Mouse (Mus musculus) intestine, embryonic 14.5 days (tissue): ENCODE measurements at regions not wholly inside any gene's neighbourhood (a gene's known extent, or its start where the extent isn't known, plus 50 kb on each side); places are given as distances from the start of the nearest gene placed in this dataset.

Source experiments
- ATAC-seq: fragments of 200-750 bp; cut with Nextera tagmentation; replicated peaks from 2 replicates; pipeline ENCODE4 v1.8.0; 2017; ENCODE audit warnings: low read depth, moderate number of reproducible peaks, moderate TSS enrichment, moderate library complexity; ENCODE audit not compliant: low FRiP score, low TSS enrichment
- DNase-seq: peaks from one replicate; pipeline ENCODE4 v3.0.0-alpha.2; 2018; ENCODE audit warnings: low spot score
- H3K27ac ChIP-seq: fragments of 300-500 bp; sonication (generic); 2 replicates; pipeline ENCODE4 v1.5.1; 2014; ENCODE audit warnings: low read depth, mild to moderate bottlenecking, control low read depth
- H3K27me3 ChIP-seq: fragments of 300-500 bp; sonication (generic); replicated peaks from 2 replicates; pipeline ENCODE4 v1.6.1; 2014; ENCODE audit warnings: low read length, control low read depth; ENCODE audit not compliant: control insufficient read depth, insufficient read depth
- H3K36me3 ChIP-seq: fragments of 300-500 bp; sonication (generic); 2 replicates; pipeline ENCODE4 v1.6.1; 2014; ENCODE audit warnings: low read length, control low read depth; ENCODE audit not compliant: control insufficient read depth, insufficient read depth
- H3K4me1 ChIP-seq: fragments of 300-500 bp; sonication (generic); replicated peaks from 2 replicates; pipeline ENCODE4 v1.6.1; 2014; ENCODE audit warnings: low read length, control low read depth, mixed read lengths; ENCODE audit not compliant: control insufficient read depth, insufficient read depth
- H3K4me2 ChIP-seq: fragments of 300-500 bp; sonication (generic); 2 replicates; pipeline ENCODE4 v1.6.1; 2014; ENCODE audit warnings: low read length
- H3K4me3 ChIP-seq: fragments of 300-500 bp; sonication (generic); 2 replicates; pipeline ENCODE4 v1.5.1; 2014; ENCODE audit warnings: low read depth, low read length, control low read depth, mixed read lengths
- H3K9ac ChIP-seq: fragments of 300-500 bp; sonication (generic); 2 replicates; pipeline ENCODE4 v1.6.1; 2014; ENCODE audit warnings: mild to moderate bottlenecking, low read length
- H3K9me3 ChIP-seq: fragments of 300-500 bp; sonication (generic); 2 replicates; pipeline ENCODE4 v1.6.1; 2016; ENCODE audit warnings: low read length, control low read depth; ENCODE audit not compliant: control insufficient read depth
- WGBS: fragments of 180-500 bp; shearing (Covaris S2); extraction: QIAGEN DNeasy Blood & Tissue Kit; methylation state at CpG from one replicate; pipeline ENCODE4 v1.1.7; 2014; 5-methylcytosine and 5-hydroxymethylcytosine counted together

DNA sequence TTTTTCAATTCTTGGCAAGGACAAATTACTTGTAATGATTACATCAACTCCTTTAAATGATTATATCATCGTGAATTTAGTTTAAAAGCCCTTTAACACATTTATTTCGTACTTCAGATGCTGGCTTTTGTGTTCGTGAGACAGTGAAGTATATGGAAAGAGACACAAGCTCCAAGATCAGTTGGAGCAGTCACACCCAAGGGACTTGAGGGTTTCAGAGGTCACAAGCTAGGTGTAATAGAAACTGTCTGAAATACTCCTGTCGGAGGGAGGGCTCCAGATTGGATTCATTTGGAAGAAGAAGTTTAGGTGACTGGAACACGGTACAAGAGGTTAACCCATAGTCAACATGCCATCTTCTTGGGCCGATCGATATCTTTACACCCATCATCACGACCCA lies 1023.5 kb downstream of the Adgrl2 start:
- Histone ChIP-seq H3K36me3 (no peaks in the 10 kb centered on the region), H3K9me3 (no peaks in the 10 kb centered on the region), H3K9ac (no peak overlapping the region), H3K27ac (no peak overlapping the region), H3K4me1 (no peaks in the 10 kb centered on the region), H3K27me3 (no peaks in the 10 kb centered on the region), H3K4me3 (no peak overlapping the region), H3K4me2 (no peak overlapping the region)
- DNase-seq (no peak), ATAC-seq (no peak)
- 90% methylated on average over 8 of the region's 8 CpGs for WGBS

DNA sequence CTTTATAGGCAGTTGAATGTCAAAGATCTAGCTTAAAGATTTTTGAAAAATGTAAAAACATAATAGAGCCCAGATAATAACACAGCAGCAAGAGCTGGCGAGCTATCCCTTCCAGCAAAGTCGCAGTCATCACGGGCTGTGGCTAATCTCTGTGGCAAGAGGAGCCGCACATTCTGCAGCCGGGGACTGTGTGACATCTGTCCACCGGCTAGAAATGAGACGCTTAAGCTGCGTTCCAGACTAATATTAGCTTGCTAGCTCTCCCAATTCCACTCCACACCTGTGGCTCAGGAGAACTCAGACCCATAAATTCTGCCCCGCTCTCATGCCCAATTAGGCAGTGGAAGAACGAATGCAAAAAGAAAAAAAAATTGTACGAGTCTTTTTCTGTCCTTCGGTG lies 1024.0 kb downstream of the Adgrl2 start:
- Histone ChIP-seq H3K27ac (no peak overlapping the region), H3K9me3 (no peaks in the 10 kb centered on the region), H3K27me3 (no peaks in the 10 kb centered on the region), H3K9ac (no peak overlapping the region), H3K36me3 (no peaks in the 10 kb centered on the region), H3K4me2 (no peak overlapping the region), H3K4me3 (no peak overlapping the region), H3K4me1 (no peaks in the 10 kb centered on the region)
- ATAC-seq = no peak
- WGBS = 88% methylated on average over 12 of the region's 12 CpGs
- no peak for DNase-seq

DNA sequence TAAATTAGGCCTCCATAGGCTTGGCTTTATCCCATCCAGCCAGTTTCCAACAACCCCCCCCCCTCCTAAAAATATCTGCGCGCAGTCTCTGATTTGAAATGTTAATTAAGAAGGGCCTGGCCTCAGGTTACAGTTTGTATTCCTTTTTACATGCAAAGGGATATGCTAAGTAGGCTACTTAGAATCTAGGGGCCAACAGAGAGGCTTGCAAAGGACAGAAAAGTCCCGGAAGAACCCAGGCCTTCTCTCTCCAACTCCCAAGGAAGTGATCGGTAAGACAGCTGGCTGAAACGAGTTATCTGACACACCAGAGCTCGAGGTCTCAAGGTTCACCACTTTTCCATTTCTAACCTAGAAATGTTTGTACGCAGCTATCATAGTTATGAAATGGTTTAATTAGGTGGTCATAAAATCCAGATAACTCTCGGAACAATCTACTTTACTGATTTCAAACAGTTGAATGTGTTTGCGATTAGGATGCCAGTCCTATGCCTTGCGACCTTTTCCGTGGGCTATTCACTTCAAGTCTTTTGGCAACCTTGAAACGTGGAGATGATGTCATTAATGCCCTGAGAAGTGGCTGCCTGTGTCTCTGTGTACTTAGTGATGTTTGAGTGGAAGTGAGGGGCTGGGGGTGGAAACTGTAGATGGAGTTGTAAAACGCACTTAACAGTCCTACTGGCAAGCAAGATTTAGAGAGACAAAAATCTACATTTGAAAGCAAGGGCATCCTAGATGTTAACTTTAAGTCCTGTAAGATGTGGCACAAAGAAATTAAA lies 1026.5 kb downstream of the Adgrl2 start:
- Histone ChIP-seq H3K27ac (no peak overlapping the region), H3K9ac (no peak overlapping the region), H3K4me1 (no peaks in the 10 kb centered on the region), H3K4me2 (no peak overlapping the region), H3K9me3 (no peaks in the 10 kb centered on the region), H3K4me3 (no peak overlapping the region), H3K27me3 (no peaks in the 10 kb centered on the region), H3K36me3 (no peaks in the 10 kb centered on the region)
- ATAC-seq = no peak
- no peak for DNase-seq
- WGBS = 41% methylated on average over 13 of the region's 13 CpGs

DNA sequence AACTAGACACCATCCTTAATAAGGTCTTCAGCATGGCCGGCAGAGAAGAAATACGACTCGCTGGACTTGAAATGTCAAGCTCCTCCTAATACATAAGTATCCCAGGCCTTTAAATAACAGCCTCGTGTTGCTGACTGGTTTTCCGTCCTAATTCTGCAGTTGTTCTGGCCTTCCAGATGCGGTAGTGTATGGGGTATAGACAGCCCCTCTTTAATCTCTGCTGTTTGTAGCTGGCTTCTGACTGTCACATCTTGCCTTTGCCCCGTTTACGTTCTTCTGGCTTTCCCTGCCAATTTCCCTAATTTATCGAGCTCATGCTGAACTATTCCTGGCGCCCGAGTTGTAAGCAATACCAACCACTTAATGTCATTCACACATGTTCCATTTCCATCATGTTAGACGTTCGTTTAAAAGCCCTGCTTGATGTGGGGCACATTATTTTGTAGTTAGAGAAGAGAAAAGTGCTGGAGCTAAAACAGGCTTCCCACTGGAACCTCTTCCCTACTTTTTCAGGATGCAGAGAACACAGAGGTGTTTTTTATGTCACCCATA lies 1042.2 kb downstream of the Adgrl2 start:
- H3K27me3 ChIP-seq = no peaks in the 10 kb centered on the region
- ATAC-seq (no peak), DNase-seq (no peak)
- no peak overlapping the region for H3K4me3 ChIP-seq
- H3K4me1 ChIP-seq = no peaks in the 10 kb centered on the region
- H3K9me3 ChIP-seq = no peaks in the 10 kb centered on the region
- H3K27ac ChIP-seq = no peak overlapping the region
- H3K36me3 ChIP-seq = no peaks in the 10 kb centered on the region
- 36% methylated on average over 13 of the region's 13 CpGs for WGBS
- H3K4me2 ChIP-seq = no peak overlapping the region
- H3K9ac ChIP-seq = no peak overlapping the region

DNA sequence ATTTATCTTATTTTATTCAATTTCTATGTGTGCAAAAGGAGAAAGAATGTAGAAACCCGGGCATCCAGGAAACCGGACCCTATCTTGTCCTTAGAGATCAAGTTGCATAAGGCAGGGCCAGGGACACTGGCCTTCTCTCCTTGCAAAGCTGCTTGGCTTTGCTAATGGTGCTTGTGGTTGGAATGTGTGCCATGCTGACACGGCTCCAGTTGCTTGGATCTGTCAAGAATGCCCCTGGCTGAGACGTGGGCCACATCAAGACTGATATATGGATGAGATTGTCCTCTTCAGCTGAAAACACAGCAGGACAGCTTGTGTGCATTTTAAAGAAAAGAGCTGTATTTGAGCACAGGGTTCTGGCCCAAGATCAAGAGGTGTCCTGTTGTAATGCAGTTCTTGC lies 1047.0 kb downstream of the Adgrl2 start:
- Histone ChIP-seq H3K4me3 (no peak overlapping the region), H3K9me3 (no peaks in the 10 kb centered on the region), H3K4me2 (no peak overlapping the region), H3K27me3 (no peaks in the 10 kb centered on the region), H3K4me1 (no peaks in the 10 kb centered on the region), H3K27ac (no peak overlapping the region), H3K9ac (no peak overlapping the region), H3K36me3 (no peaks in the 10 kb centered on the region)
- DNase-seq (no peak), ATAC-seq (no peak)
- 77% methylated on average over 4 of the region's 4 CpGs for WGBS

DNA sequence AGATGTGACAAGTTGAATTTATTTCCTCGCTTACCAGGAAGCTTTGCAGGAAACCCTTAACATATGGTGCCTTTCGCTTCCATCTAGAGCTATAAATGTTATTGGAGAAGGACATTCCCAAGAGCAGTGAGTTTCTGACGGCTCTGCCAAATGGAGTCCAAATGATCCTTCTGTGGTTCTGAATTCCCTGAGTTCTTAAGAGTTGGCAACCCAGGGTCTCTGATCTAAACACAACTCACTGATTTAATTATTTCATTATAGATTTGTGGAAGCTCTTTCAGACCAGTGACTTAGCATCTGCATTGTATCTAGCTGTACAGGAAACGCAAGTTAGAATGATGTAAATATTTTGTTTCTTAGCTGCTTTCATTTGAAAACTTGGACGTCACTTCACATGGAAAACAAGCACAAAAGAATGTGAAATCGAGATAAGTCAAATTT lies 1059.5 kb downstream of the Adgrl2 start:
- Histone ChIP-seq H3K4me3 (no peak overlapping the region), H3K9ac (no peak overlapping the region), H3K9me3 (no peaks in the 10 kb centered on the region), H3K36me3 (no peaks in the 10 kb centered on the region), H3K27ac (no peak overlapping the region), H3K4me1 (no peaks in the 10 kb centered on the region), H3K4me2 (no peak overlapping the region), H3K27me3 (no peaks in the 10 kb centered on the region)
- WGBS = 30% methylated on average over 6 of the region's 6 CpGs
- DNase-seq (no peak), ATAC-seq (no peak)

DNA sequence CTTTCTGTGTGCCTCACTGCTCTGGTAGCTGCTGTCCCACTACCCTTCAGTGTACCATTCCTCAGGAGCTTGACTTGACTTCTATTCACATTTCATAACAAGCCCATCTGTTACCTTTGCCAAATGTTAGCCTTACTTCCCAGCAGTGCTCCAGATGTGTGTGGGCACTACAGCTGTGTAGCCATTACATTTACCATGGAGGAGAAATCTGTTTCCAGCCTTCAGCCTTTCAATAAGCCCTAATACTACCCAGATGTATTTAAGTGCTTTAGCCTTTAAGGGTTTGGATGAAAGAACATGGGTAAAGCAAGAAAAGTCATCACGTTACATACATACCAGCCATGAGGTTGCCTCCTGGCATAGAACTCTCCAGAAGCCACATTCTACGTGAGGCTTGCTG lies 1068.0 kb downstream of the Ttll7 start:
- ATAC-seq (no peak), DNase-seq (no peak)
- no peaks in the 10 kb centered on the region for H3K4me1 ChIP-seq
- H3K27me3 ChIP-seq = no peaks in the 10 kb centered on the region
- no peak overlapping the region for H3K9ac ChIP-seq
- no peak overlapping the region for H3K4me3 ChIP-seq
- H3K27ac ChIP-seq = no peak overlapping the region
- H3K9me3 ChIP-seq = no peaks in the 10 kb centered on the region
- H3K4me2 ChIP-seq = no peak overlapping the region
- no peaks in the 10 kb centered on the region for H3K36me3 ChIP-seq
- 91% methylated on average over 2 of the region's 2 CpGs for WGBS

DNA sequence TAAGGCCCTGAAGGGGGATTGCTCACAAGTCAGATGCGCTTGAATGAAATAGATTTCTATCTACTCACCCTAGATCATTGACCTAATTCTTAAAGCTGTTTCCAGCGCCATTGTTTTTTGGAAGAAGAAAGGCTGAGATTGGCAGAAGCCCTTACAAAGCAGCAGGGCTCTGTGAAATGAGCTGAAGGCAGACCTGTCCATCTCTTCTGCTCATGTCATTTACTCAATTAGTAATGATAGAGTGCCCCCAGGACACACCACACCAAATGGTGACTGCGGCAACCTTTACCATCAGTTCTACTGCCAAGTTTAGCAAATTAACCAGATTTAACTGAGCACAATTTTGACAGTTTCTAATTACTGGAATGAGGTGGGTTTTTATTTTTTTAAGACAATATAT lies 1067.5 kb downstream of the Ttll7 start:
- ATAC-seq = no peak
- Histone ChIP-seq H3K36me3 (no peaks in the 10 kb centered on the region), H3K9me3 (no peaks in the 10 kb centered on the region), H3K27ac (no peak overlapping the region), H3K27me3 (no peaks in the 10 kb centered on the region), H3K4me1 (no peaks in the 10 kb centered on the region), H3K4me2 (no peak overlapping the region), H3K9ac (no peak overlapping the region), H3K4me3 (no peak overlapping the region)
- no peak for DNase-seq
- WGBS = 93% methylated on average over 3 of the region's 3 CpGs

DNA sequence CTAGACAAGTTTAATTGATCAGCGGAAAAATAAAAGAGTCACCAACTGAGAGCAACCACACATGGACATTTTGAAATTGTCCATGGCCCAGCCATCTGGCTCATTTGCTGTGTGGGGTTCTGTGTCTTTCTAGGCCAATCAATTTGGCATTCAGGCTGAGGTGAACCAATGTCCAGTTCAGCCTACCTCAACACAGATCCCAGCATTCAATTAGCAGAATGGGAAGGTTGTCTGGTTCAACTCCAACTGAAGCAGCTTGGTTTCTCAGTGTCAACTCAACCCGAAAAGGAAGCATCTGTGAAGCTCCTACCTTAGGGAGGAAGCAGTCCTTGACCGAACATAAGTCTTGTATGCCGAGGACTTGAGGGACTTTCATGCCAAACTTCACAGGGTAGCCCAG lies 1067.0 kb downstream of the Ttll7 start:
- DNase-seq (no peak), ATAC-seq (no peak)
- no peaks in the 10 kb centered on the region for H3K4me1 ChIP-seq
- H3K27me3 ChIP-seq = no peaks in the 10 kb centered on the region
- H3K9me3 ChIP-seq = no peaks in the 10 kb centered on the region
- H3K4me2 ChIP-seq = no peak overlapping the region
- H3K9ac ChIP-seq = no peak overlapping the region
- no peak overlapping the region for H3K4me3 ChIP-seq
- H3K27ac ChIP-seq = no peak overlapping the region
- 90% methylated on average over 4 of the region's 4 CpGs for WGBS
- H3K36me3 ChIP-seq = no peaks in the 10 kb centered on the region
